Mouse (Mus musculus): ENCODE measurements at regions not wholly inside any gene's neighbourhood (a gene's known extent, or its start where the extent isn't known, plus 50 kb on each side); places are given as distances from the start of the nearest gene placed in this dataset.
"Not testable (repeated sequence)": the region's sequence is repeated elsewhere in the genome, so short reads cannot be mapped to it uniquely, and the experiment has no call there.

- H3K4me3 ChIP-seq (replicated peaks); H3K4me2 ChIP-seq; H3K9me3 ChIP-seq; H3K9ac ChIP-seq; H3K36me3 ChIP-seq; H3K4me1 ChIP-seq; ATAC-seq (ENCODE audit: insufficient read depth, low FRiP score, low read depth); H3K27ac ChIP-seq; H3K27me3 ChIP-seq (replicated peaks): not testable (repeated sequence)
- WGBS: 77% methylated on average over 5 of the region's 9 CpGs
Observed at GRCm38 (mm10) chr3:7811301-7811700, 1191.1 kb upstream of the 1700008P02Rik start.

- H3K9me3 ChIP-seq; H3K9ac ChIP-seq; H3K4me1 ChIP-seq; ATAC-seq (ENCODE audit: insufficient read depth, low FRiP score, low read depth); H3K4me2 ChIP-seq; H3K36me3 ChIP-seq; H3K4me3 ChIP-seq (replicated peaks); H3K27ac ChIP-seq; H3K27me3 ChIP-seq (replicated peaks): not testable (repeated sequence)
- 70% methylated on average over 2 of the region's 2 CpGs for WGBS
Observed at GRCm38 (mm10) chr3:7805121-7805520, 1184.9 kb upstream of the 1700008P02Rik start.

DNA sequence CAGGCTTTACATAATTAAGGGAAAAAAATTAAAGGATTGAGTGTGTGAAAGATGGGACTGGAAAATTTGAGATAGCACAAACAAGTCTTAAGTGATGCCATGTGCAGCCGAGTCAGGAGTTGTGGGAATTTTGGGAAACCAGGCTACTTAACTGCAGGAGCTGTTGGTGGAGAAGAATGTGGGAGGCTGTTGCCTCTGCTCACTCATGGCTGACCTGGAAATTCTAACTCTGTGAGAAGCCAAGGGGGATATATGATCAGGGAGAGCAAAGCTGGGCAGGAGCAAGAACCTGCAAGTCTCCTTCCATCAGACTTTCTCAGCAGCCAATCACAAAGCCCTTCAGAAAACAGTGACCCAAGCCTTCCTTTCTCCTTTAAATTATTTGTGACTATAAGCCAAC, 1184.0 kb upstream of the 1700008P02Rik start:
- H3K27ac ChIP-seq: no peak overlapping the region
- no peak for ATAC-seq (ENCODE audit: insufficient read depth, low FRiP score, low read depth)
- H3K4me1 ChIP-seq: no peaks in the 10 kb centered on the region
- no peak overlapping the region for H3K9ac ChIP-seq
- no peak overlapping the region for H3K4me2 ChIP-seq
- WGBS: 65% methylated on average over 1 of the region's 1 CpGs
- H3K36me3 ChIP-seq: no peaks in the 10 kb centered on the region
- no peaks in the 10 kb centered on the region for H3K27me3 ChIP-seq (replicated peaks)
- H3K4me3 ChIP-seq (replicated peaks): no peak overlapping the region
- H3K9me3 ChIP-seq: no peaks in the 10 kb centered on the region

- Histone ChIP-seq H3K27me3 (replicated peaks) (no peaks in the 10 kb centered on the region), H3K9me3 (no peaks in the 10 kb centered on the region), H3K9ac (no peak overlapping the region), H3K27ac (no peak overlapping the region), H3K36me3 (no peaks in the 10 kb centered on the region), H3K4me3 (replicated peaks) (no peak overlapping the region), H3K4me2 (no peak overlapping the region), H3K4me1 (no peaks in the 10 kb centered on the region)
- WGBS: 85% methylated on average over 4 of the region's 4 CpGs
- no peak for ATAC-seq (ENCODE audit: insufficient read depth, low FRiP score, low read depth)
Observed at GRCm38 (mm10) chr3:7799486-7799885, 1179.2 kb upstream of the 1700008P02Rik start.

GRCm38 (mm10) chr3:7787665-7788064, 1167.4 kb upstream of the 1700008P02Rik start:
- Histone ChIP-seq H3K4me3 (replicated peaks) (no peak overlapping the region), H3K4me2 (no peak overlapping the region), H3K27me3 (replicated peaks) (no peaks in the 10 kb centered on the region), H3K9ac (no peak overlapping the region), H3K36me3 (no peaks in the 10 kb centered on the region), H3K27ac (no peak overlapping the region), H3K4me1 (no peaks in the 10 kb centered on the region), H3K9me3 (no peaks in the 10 kb centered on the region)
- no peak for ATAC-seq (ENCODE audit: insufficient read depth, low FRiP score, low read depth)
- 85% methylated on average over 5 of the region's 5 CpGs for WGBS

DNA sequence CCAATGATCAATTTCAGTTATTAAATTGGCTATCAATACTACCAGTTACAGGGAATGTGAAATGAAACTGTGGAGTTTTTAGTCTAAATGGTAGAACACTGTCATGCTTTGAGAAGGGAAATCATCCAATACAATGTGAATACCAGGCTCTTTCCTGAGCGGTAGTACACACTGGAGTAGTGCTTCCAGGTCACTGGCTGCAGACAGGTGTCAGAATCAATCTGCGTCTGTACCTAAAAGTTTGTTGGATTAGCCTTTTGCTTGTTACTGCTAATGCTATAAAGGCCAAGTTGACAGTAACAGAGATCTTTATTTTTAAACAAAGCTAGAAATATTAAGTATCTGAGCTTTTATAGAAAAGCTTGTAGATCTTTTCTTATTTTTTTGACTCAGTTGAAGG, 1164.9 kb upstream of the 1700008P02Rik start:
- H3K4me3 ChIP-seq (replicated peaks): no peak overlapping the region
- H3K4me1 ChIP-seq: no peaks in the 10 kb centered on the region
- 86% methylated on average over 2 of the region's 2 CpGs for WGBS
- no peaks in the 10 kb centered on the region for H3K36me3 ChIP-seq
- no peaks in the 10 kb centered on the region for H3K9me3 ChIP-seq
- H3K4me2 ChIP-seq: no peak overlapping the region
- H3K27me3 ChIP-seq (replicated peaks): no peaks in the 10 kb centered on the region
- no peak overlapping the region for H3K9ac ChIP-seq
- no peak for ATAC-seq (ENCODE audit: insufficient read depth, low FRiP score, low read depth)
- H3K27ac ChIP-seq: no peak overlapping the region

DNA sequence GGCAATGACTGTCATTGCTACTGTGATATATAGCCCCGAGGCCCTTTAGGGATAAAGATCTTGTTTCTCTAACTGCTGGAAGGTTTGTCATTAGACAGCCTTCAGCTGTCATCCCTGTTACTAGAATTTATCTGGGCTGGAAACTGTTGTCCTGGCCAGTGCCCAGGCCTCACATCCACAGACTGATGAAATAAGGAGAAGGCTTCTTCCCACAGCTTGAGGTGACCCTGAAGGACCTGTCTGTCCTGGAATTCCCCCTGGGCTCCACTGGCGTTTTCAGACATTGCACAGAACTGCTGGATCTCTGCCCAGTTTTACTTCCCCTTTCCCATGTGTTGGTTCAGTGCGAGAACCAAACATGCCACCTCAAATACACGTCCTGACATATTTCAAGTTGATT, 1135.2 kb upstream of the 1700008P02Rik start:
- peak; percentile 39; the same call in 1 of the 2 replicates for ATAC-seq (ENCODE audit: insufficient read depth, low FRiP score, low read depth)
- H3K4me2 ChIP-seq: no peak overlapping the region
- WGBS: 36% methylated on average over 4 of the region's 4 CpGs

DNA sequence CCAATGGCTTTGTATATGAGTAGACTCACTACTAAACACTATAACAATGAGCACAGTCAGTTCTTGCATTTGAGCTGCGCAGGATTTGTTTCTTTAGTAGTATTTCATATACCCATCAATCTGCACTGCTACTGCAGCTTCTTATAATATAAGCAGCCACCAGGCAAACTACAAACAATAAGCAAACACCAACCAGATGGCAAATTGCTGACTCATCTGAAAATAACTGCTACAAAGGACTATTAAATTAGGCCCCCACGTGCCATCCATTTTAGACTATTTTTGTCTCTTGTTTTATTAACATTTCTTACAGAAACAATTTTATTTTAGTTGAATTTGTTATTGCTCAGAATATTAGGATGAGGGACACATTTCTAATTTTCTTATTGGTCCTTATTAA, 1093.5 kb upstream of the 1700008P02Rik start:
- no peaks in the 10 kb centered on the region for H3K4me1 ChIP-seq
- no peaks in the 10 kb centered on the region for H3K27me3 ChIP-seq (replicated peaks)
- no peak overlapping the region for H3K27ac ChIP-seq
- 87% methylated on average over 2 of the region's 2 CpGs for WGBS
- H3K4me3 ChIP-seq (replicated peaks): no peak overlapping the region
- no peak overlapping the region for H3K4me2 ChIP-seq
- ATAC-seq (ENCODE audit: insufficient read depth, low FRiP score, low read depth): no peak
- H3K36me3 ChIP-seq: no peaks in the 10 kb centered on the region
- H3K9ac ChIP-seq: no peak overlapping the region
- no peaks in the 10 kb centered on the region for H3K9me3 ChIP-seq

More for the DNA sequence above, 1135.2 kb upstream of the 1700008P02Rik start:
- Histone ChIP-seq H3K36me3 (no peaks in the 10 kb centered on the region), H3K9me3 (no peaks in the 10 kb centered on the region), H3K27ac (no peak overlapping the region), H3K27me3 (replicated peaks) (no peaks in the 10 kb centered on the region), H3K4me1 (no peaks in the 10 kb centered on the region), H3K9ac (no peak overlapping the region), H3K4me3 (replicated peaks) (no peak overlapping the region)

DNA sequence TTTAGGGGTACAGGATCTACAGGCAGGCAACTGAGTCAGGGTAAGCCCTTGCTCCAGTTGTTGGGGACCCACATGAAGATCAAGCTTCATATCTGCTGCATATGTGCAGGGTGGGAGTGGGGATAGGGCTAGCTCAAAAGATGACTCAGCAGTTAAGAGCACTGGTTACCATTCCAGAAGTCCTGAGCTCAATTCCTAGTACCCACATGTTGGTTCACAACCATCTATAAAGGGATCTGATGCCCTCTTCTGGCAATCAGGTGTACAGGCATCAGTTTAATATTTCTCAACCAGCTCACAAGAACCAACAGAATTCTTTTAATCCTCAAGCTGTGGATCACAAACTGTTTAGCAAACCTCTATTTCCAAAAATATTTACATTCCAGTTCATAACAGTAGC, 1092.9 kb upstream of the 1700008P02Rik start:
- H3K4me3 ChIP-seq (replicated peaks): no peak overlapping the region
- no peaks in the 10 kb centered on the region for H3K27me3 ChIP-seq (replicated peaks)
- H3K9me3 ChIP-seq: no peaks in the 10 kb centered on the region
- ATAC-seq (ENCODE audit: insufficient read depth, low FRiP score, low read depth): no peak
- H3K27ac ChIP-seq: no peak overlapping the region
- no peak overlapping the region for H3K9ac ChIP-seq
- no peaks in the 10 kb centered on the region for H3K36me3 ChIP-seq
- H3K4me2 ChIP-seq: no peak overlapping the region
- no peaks in the 10 kb centered on the region for H3K4me1 ChIP-seq

DNA sequence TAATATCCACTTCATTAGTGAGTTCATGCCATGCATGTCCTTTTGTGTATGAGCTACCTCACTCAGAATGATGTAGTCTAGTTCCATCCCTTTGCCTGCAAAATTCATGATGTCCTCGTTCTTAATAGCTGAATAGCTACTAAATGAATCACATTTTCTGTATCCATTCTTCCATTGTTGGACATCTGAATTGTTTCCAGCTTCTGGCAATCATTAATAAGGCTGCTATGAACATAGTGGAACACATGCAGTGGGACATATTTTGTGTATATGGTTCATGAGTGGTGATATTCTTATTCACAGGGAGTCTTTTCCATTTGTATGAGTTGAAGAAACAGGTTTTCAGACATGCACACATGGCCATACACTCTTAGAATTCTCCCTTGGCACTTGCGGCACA, 1092.2 kb upstream of the 1700008P02Rik start:
- H3K27me3 ChIP-seq (replicated peaks): no peaks in the 10 kb centered on the region
- no peaks in the 10 kb centered on the region for H3K9me3 ChIP-seq
- H3K4me1 ChIP-seq: no peaks in the 10 kb centered on the region
- no peak overlapping the region for H3K4me2 ChIP-seq
- 88% methylated on average over 2 of the region's 2 CpGs for WGBS
- no peak overlapping the region for H3K4me3 ChIP-seq (replicated peaks)
- ATAC-seq (ENCODE audit: insufficient read depth, low FRiP score, low read depth): no peak
- no peak overlapping the region for H3K27ac ChIP-seq
- no peaks in the 10 kb centered on the region for H3K36me3 ChIP-seq
- no peak overlapping the region for H3K9ac ChIP-seq

DNA sequence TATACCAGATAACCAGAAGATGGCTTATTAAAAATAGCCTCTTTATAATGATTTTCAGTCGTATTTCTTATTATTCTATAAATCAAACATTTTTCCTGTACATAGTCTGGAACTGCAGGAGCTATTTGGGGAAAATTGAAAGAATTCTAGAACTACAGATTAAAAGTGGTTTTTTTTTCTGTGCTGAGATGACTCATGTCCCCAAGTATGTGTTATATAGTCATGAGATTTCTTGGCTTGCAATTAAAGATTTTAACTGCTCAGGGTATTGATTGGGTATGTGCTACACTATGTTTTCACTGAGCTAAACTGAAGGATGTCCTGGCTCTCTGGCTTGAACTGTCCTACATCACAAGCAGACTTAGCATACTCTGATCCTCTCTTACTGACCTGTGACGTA, 1088.4 kb upstream of the 1700008P02Rik start:
- Histone ChIP-seq H3K4me1 (no peaks in the 10 kb centered on the region), H3K27ac (no peak overlapping the region), H3K36me3 (no peaks in the 10 kb centered on the region), H3K4me3 (replicated peaks) (no peak overlapping the region), H3K4me2 (no peak overlapping the region), H3K9me3 (no peaks in the 10 kb centered on the region), H3K9ac (no peak overlapping the region), H3K27me3 (replicated peaks) (no peaks in the 10 kb centered on the region)
- no peak for ATAC-seq (ENCODE audit: insufficient read depth, low FRiP score, low read depth)
- 63% methylated on average over 2 of the region's 2 CpGs for WGBS

DNA sequence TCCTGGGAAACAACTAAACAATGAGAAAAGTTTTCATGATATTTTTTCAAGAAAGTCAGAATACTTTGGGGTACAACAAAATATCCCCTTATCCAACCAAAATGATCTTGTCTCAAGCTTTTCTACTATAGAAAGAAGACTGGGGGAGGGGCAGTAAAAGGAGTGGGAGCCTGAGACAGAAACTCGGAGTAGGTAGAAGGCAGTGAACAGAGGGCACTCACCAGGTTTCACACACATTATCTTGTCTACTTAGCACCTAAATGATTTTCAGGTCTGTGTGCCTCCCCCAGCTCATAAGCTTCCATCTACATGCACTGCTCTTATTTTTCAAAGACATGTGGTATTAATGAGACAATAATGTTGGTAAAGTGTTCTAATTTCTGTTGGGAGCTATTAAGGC, 1063.3 kb upstream of the 1700008P02Rik start:
- 66% methylated on average over 1 of the region's 1 CpGs for WGBS
- ATAC-seq (ENCODE audit: insufficient read depth, low FRiP score, low read depth): no peak
- no peak overlapping the region for H3K9ac ChIP-seq
- no peak overlapping the region for H3K4me2 ChIP-seq
- no peaks in the 10 kb centered on the region for H3K36me3 ChIP-seq
- H3K27me3 ChIP-seq (replicated peaks): no peaks in the 10 kb centered on the region
- no peaks in the 10 kb centered on the region for H3K9me3 ChIP-seq
- H3K4me1 ChIP-seq: no peaks in the 10 kb centered on the region
- no peak overlapping the region for H3K4me3 ChIP-seq (replicated peaks)
- H3K27ac ChIP-seq: no peak overlapping the region

DNA sequence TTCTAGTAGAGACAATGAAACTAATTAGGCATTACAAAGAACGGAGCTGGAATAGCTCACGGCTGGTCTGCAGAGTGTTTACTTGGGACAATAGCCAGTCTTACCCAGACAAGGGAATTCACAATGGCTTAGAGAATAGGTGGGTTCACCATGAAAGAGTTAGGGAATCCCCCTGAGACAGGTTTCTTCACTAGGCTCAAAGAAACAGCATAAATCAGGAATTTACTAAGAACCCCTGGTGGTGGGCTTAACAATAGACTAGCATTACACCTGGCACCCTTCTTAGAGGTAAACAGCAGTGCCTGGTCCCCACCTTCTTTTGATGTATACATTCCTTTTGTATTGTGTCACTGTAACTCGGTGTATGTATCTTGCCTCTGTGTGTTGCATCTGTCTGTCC, 1062.6 kb upstream of the 1700008P02Rik start:
- H3K27ac ChIP-seq; H3K9ac ChIP-seq; H3K27me3 ChIP-seq (replicated peaks); H3K4me2 ChIP-seq; H3K36me3 ChIP-seq; H3K4me1 ChIP-seq; H3K4me3 ChIP-seq (replicated peaks); ATAC-seq (ENCODE audit: insufficient read depth, low FRiP score, low read depth); H3K9me3 ChIP-seq: not testable (repeated sequence)
- 75% methylated on average over 3 of the region's 3 CpGs for WGBS

Measured in stomach, embryonic 15.5 days (tissue).